Mouse (Mus musculus) neutrophil, adult 5-6 weeks (primary cell): ENCODE results near the gene Stk32c. TPM values are rescaled to one million over a fixed set of nuclear protein-coding genes. Genes with fewer than 3 reads are reported as not detected.

Experiments used
- ATAC-seq: fragments of 151-379, 151-347 bp; 2 replicates; pipeline ENCODE4 v1.8.0; 2017; ENCODE audit warnings: mild to moderate bottlenecking, moderate TSS enrichment; ENCODE audit not compliant: insufficient number of reproducible peaks, poor library complexity, low FRiP score, severe bottlenecking; ENCODE audit errors: extremely low read depth
- total RNA-seq: library from RNA; stranded (forward); fragments of 200-1000 nt; gene quantifications from 2 replicates; pipeline ENCODE4 v1.2.3, GENCODE M21; 2017

The Stk32c gene
- total RNA-seq, 1 experiment from 2014 or later, result not detected

- ATAC-seq, result peak; percentile 94
Observed at GRCm38 (mm10) chr7:139233714-139234113, 20.6 kb upstream of the Stk32c start.

GRCm38 (mm10) chr7:139230241-139230640 is 17.1 kb upstream of the Stk32c start:
- no peak for ATAC-seq

DNA sequence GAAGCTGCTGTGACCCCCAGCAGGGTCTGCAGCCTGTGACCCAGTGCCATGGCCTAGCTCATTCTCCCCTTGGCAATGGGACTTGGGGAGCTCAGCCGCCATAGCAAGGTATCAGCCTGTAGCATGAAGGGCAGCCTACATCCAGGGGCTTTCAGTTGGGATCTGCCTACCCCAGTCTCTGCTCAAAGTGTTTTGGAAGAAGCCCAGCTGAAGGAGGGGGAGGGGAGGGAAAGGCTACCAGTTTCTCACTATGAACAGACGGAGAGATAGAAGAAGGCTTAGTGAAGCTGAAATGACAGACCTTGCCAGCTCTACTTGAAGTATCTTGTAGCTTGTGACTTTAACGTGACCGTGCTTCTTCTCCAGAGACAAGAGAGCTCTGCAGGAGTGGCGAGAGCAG is 16.7 kb upstream of the Stk32c start:
- no peak for ATAC-seq

GRCm38 (mm10) chr7:139228447-139229171 is 15.5 kb upstream of the Stk32c start:
- no peak for ATAC-seq

- ATAC-seq, result no peak
Observed at GRCm38 (mm10) chr7:139226416-139226815, 13.3 kb upstream of the Stk32c start.

DNA sequence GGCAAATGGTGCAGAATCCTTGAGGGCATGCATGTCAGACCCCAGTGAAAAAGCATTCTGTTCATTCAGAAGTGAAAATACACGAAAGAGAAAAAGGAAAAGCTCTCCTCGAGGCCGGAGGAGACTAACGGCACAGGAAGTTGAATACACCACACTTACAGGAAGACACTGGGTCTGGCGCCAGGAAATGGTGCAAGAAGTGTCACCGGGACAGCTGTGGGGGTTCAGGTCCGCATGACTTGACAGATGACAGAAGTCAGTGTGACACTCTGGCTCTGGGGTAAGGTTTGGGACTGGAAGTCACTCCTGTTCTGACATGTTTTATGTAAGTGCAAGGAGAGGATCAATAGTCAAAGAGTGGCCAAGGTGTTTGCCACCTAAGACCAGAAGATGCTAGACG is 11.6 kb upstream of the Stk32c start:
- ATAC-seq, result peak; percentile 69

DNA sequence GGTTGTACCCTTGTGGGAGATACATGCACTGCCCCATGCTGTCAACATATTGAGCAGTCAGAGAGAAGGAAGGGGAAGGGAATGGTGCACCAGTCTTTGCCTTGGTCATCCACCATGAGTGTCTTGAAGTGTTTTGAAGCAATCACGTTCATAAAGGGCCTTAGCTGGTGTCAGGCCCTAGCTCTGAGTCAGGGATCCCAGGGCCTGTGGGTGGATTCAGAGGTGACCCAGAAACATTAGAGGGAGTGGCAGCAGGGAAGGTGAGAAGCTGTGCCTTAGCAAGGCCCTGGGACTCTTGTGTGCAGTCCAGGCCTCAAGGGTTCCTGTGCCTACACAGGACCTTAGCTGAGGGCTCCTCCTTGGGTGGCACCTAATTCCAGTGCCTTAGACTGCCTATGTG is 11.0 kb upstream of the Stk32c start:
- ATAC-seq, result no peak

GRCm38 (mm10) chr7:139222341-139222740 is 9.2 kb upstream of the Stk32c start:
- ATAC-seq, result no peak

DNA sequence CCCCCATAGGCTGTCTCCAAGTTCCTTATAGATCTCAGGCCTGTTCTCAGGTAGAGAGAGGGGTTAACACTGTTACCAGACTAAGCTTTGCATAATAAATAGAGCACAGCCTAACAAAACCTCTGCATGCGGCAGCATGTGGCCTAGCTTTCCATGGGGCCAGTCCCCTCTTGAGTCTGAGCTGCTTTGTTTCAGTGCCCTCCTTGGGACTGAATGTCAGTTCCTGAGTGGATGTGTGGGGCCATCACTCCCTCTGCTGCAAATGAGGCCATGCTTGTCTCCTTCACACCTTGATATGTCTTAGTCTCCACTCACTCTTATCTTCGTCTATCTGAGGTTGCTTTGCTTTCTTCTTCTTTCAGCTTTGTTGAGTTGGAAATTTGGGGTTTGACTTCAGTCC is 8.7 kb upstream of the Stk32c start:
- ATAC-seq, result no peak

GRCm38 (mm10) chr7:139221072-139221471 is 8.0 kb upstream of the Stk32c start:
- no peak for ATAC-seq

GRCm38 (mm10) chr7:139220303-139220702 is 7.2 kb upstream of the Stk32c start:
- ATAC-seq, result no peak

GRCm38 (mm10) chr7:139219486-139219885 is 6.4 kb upstream of the Stk32c start:
- no peak for ATAC-seq

DNA sequence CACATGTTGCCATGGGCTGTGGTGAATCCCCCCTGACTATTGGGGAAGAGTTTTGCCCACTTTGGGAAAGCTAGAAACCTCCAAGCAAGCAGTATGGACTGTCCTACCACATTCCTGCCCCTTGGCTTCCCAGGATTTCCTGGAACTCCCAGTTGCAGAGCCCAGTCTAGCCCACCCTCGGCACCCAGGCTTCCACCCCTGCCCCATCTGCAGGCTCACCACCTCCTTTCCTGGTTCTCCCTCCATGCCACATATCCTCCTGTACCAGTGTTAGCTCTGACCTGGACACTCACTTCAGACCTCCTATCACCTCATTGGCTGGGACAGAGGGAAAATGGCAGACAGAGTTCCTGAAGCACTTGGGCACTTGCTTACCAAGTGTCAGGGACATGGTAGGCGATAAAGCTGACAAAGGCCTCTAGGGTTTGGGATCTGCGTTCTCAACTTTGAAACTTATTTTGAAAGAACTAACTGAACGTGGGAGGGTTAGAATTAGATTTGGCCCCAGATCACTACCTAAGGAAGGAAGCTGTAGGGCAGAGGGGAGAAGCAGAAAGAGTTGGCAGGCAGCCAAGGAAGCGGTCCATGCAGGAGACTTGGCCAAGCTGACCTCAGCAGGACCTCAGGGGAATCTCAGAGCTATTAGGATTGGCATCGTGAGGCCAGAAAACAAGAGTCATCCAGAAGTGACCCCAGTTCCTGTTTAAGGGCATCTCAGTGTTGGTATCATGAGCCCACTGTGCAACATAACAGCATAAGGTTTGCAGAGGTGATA is 5.7 kb upstream of the Stk32c start:
- no peak for ATAC-seq

DNA sequence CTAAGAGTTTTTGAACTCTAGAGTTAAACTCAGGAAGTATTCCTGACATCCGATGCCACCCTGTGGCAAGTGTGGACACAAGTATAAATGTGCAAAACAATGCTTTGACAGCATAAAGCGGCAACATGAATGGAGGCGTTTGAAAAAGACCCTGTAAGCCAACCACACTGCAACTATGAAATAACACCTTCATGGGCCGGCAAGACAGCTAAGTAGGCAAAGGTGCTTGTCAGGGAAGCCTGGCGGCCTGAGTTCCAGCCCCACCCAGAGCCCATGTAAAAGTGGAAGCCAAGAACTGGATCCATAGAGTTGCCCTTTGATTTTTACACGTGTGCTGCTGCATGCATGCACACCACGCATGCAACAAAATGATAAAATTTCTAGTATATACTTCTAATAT is 3.9 kb upstream of the Stk32c start:
- no peak for ATAC-seq

DNA sequence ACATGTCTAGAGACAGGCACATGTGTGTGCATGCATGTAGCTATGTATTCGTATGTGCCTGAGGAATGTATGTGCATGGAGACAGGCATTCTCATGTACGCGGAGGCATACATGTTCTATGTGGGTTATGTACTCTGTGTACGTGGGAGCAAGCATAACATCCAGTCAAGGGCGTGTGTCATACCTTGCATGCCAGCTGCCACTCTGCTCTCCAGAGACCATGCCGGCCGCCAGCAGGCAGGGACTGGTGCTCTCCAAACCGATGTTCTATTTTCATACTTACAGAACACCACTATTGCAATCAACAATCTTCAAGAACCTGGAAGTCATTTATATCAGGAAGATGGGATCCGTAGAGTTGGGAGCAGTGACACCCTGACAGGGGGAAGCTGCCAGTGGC is 3.4 kb upstream of the Stk32c start:
- no peak for ATAC-seq

DNA sequence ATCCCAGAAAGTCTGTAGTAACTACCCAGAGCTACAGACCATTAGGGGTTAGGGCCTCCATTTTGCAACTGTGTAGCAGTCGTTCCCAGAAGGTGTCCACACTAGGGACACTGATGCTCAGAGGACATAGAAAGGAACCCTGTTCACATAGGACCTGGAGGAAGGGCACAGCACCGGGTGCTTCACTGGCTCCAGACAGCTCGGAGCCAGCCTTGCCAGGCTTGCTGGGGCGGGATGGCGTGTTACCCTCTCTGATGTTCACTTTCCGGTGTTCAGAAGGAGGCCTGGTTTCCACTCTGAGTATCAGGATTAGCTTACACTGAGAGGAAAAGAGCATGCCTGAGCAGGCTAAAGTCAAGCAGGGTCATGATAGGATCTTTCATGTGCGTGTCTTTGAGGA is 2.8 kb upstream of the Stk32c start:
- ATAC-seq, result no peak

DNA sequence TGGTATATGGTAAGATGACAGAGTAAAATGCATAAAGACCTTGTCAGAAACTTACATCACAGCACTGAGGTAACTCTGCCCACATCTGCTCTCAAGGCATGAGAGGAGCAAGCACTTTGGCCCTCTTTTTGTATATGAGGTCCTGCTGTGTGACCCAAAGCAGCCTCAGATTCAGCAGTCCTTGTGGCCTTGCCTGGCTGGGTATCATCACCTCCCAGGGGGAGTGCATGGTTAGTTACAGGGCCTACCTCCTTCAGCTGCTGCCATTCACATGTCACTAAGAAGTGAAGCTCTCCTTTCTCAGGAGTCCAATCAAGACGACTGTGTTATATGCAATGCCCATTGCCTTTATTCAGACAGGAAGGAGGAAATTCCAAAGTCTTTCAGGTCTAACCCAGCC is 2.4 kb upstream of the Stk32c start:
- no peak for ATAC-seq

DNA sequence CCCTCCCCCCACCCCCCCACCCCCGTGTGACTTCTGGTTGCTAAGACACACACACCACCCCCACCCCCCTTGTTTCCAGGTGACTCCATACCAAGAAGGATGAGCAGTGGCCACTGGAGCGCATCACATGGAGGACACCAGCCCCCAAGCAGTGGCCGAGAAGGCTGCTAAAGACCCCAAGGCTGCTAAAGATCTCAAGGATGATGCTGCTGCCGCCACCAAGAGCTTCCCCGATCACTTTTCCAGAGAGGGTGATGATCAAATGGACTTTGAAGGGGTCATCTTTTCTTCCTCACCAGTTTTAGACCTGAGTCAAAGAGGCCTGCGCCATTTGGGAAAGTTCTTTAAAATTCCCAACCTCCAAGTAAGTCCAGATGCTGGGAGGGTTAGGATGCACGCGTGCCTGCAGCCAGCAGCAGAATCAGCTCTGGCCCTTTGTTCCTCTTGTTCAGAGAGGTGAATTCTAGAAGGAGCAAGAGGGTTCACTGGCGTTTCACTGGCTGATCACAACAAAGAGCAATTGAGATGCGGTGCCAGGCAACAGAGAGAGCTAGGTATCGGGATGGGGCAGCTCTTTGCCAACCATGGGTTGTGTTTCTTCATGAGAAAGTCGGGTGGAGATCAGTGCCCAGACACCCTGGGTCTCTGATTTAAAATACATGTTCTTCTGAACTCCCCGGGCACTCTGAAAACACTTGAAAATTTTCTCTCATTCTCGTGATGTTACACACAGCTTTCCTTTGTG is 1.7 kb upstream of the Stk32c start:
- ATAC-seq, result no peak

DNA sequence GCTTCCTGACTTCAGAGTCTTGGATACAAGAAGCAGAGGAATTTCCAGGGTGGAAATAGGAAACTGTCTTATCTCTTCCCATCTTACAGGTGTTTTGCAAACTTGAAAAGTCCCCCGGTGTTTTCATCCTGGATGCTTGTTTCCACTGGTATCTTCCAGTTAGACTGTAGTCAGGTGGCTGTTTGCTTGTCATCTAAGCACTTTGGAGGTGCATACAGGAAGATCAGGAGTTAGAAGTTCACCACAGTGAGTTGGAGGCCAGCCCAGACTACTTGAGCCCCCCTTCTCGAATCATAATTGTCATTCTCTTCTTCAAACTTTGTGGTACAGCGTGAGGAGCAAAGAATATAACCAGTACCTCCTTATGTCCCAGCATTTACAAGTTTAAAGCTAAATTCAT is 1.1 kb upstream of the Stk32c start:
- ATAC-seq, result no peak

DNA sequence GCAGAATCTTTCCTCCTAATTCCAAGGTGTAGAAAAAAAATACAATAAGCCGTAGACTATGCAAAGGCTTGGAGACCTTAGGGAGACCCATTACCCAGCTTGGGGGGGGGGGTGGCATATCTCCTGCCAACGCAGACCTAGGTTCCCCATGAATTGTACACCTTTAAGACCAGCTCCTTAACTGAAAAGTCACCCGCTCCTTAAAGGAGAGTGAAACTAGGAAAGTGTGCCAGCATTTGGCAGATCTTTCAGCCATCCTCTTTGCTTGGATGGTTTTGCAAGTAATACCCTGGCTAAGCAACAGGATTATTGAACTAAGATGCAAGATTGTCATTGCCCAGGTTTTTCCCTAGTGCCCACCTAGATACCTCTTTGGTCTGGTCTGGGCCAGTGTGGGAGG is 644 bp upstream of the Stk32c start:
- ATAC-seq, result no peak
